Mouse (Mus musculus) limb, embryonic 10.5 days (tissue): ENCODE results near the gene 9530053A07Rik. TPM values are rescaled to one million over a fixed set of nuclear protein-coding genes. Genes with fewer than 3 reads are reported as not detected.
"Not testable (repeated sequence)": the region's sequence is repeated elsewhere in the genome, so short reads cannot be mapped to it uniquely, and the experiment has no call there.

Source experiments
- DNase-seq: peaks from one replicate; pipeline ENCODE4 v3.0.0-alpha.2; 2017; ENCODE audit warnings: low spot score
- H3K27ac ChIP-seq: fragments of 300-500 bp; sonication (generic); 2 replicates; pipeline ENCODE4 v1.5.1; 2016; ENCODE audit warnings: mild to moderate bottlenecking
- H3K27me3 ChIP-seq: fragments of 300-500 bp; sonication (generic); 2 replicates; pipeline ENCODE4 v1.6.1; 2016; ENCODE audit warnings: low read depth, mild to moderate bottlenecking; ENCODE audit not compliant: poor library complexity, severe bottlenecking
- H3K36me3 ChIP-seq: fragments of 300-500 bp; sonication (generic); 2 replicates; pipeline ENCODE4 v1.6.1; 2016; ENCODE audit warnings: mild to moderate bottlenecking, moderate library complexity
- H3K4me1 ChIP-seq: fragments of 300-500 bp; sonication (generic); 2 replicates; pipeline ENCODE4 v1.6.1; 2016
- H3K4me3 ChIP-seq: fragments of 300-500 bp; sonication (generic); 2 replicates; pipeline ENCODE4 v1.5.1; 2016; ENCODE audit warnings: mild to moderate bottlenecking, moderate library complexity
- H3K9me3 ChIP-seq: fragments of 300-500 bp; sonication (generic); replicated peaks from 2 replicates; pipeline ENCODE4 v1.6.1; 2016; ENCODE audit warnings: mild to moderate bottlenecking
- WGBS: fragments of 180-500 bp; shearing (Covaris S2); methylation state at CpG from one replicate; pipeline ENCODE4 v1.1.7; 2016; 5-methylcytosine and 5-hydroxymethylcytosine counted together
- polyA plus RNA-seq: library from polyadenylated mRNA; unstranded; fragments of >200 nt; fragmentation: Nextera tagmentation; extraction: Ambion mirVana; gene quantifications from 2 replicates; pipeline ENCODE4 v1.2.1, GENCODE M21; 2016

Gene 9530053A07Rik
- polyA plus RNA-seq = 0.01 TPM in 1 of 2 replicates, not detected in the other

- Histone ChIP-seq H3K9me3 (no peaks in the 10 kb centered on the region), H3K27me3 (no peaks in the 10 kb centered on the region), H3K4me3 (no peak within 1 kb of the TSS), H3K36me3 (no peaks in the 10 kb centered on the region), H3K27ac (no peak within 1 kb of the TSS), H3K4me1 (no peaks in the 10 kb centered on the region)
- WGBS = 93% methylated on average over 5 of the region's 5 CpGs
- no peak for DNase-seq
Measured at GRCm38 (mm10) chr7:28129166-28129565, at the start of gene 9530053A07Rik. Gene 9530053A07Rik (plus strand): TSS chr7:28129466.

DNA sequence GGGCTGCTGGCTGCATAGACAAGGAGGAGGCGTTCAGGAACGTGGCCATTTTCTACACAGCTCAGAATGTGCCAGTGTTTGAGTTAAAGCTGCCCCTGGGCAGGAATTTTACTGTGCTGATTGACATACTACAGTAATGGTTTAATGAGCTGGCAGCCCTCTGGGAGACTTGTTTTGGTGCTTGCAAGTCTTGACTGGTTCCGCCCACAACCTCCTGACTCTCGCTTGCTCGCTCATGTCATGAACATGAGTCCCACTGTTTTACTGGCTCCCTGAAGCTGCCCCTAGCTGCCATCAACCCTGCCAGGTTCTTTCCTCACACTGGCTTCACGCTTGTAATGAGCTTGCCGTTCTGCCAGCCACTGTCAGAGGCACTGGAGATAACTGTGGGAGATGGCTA, 45.1 kb upstream of the 9530053A07Rik start:
- Histone ChIP-seq H3K4me3 (no peak overlapping the region), H3K27me3 (no peaks in the 10 kb centered on the region), H3K27ac (no peak overlapping the region), H3K36me3 (no peaks in the 10 kb centered on the region), H3K4me1 (no peaks in the 10 kb centered on the region), H3K9me3 (no peaks in the 10 kb centered on the region)
- DNase-seq = no peak
- 76% methylated on average over 7 of the region's 7 CpGs for WGBS

DNA sequence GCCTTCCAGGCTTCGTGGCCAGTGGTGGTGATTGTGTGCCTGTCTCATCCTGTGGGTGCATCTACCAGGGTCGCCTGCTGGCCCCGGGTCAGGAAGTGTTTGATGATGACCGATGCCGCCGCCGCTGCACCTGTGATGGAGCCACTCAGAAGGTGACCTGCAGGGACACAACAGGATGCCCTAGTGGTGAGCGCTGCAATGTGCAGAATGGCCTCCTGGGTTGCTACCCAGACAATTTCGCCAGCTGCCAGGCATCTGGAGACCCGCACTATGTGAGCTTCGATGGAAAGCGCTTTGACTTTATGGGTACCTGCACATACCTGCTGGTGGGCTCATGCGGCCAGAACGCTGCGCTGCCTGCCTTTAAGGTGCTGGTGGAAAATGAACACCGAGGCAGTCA, 43.0 kb upstream of the 9530053A07Rik start:
- Histone ChIP-seq H3K9me3 (no peaks in the 10 kb centered on the region), H3K4me1 (no peaks in the 10 kb centered on the region), H3K27me3 (no peaks in the 10 kb centered on the region), H3K4me3 (no peak overlapping the region), H3K27ac (no peak overlapping the region), H3K36me3 (no peaks in the 10 kb centered on the region)
- no peak for DNase-seq
- WGBS = 81% methylated on average over 16 of the region's 16 CpGs

DNA sequence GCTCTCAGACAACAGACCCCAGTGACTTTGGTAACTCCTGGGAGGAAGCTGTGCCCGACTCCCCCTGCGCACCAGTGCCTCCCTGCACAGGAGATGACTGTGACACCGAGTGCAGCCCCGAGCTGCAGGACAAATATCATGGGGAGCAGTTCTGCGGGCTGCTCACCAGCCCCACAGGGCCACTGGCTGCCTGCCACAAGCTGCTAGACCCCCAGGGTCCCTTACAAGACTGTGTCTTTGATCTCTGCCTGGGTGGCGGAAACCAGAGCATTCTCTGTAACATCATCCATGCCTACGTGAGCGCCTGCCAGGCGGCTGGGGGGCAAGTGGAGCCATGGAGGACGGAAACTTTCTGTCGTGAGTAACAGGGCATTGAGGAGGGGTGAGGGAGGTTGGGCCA, 35.7 kb upstream of the 9530053A07Rik start:
- Histone ChIP-seq H3K27ac (no peak overlapping the region), H3K27me3 (no peaks in the 10 kb centered on the region), H3K36me3 (no peaks in the 10 kb centered on the region), H3K9me3 (no peaks in the 10 kb centered on the region), H3K4me3 (no peak overlapping the region), H3K4me1 (peaks cover 4% of the 10 kb centered on the region)
- no peak for DNase-seq
- 43% methylated on average over 11 of the region's 11 CpGs for WGBS

- H3K36me3 ChIP-seq = no peaks in the 10 kb centered on the region
- H3K27ac ChIP-seq = no peak overlapping the region
- no peaks in the 10 kb centered on the region for H3K4me1 ChIP-seq
- DNase-seq = no peak
- peaks cover 3% of the 10 kb centered on the region; the same call in 1 of the 2 replicates for H3K9me3 ChIP-seq
- peaks cover 8% of the 10 kb centered on the region; the same call in 1 of the 2 replicates for H3K27me3 ChIP-seq
- no peak overlapping the region for H3K4me3 ChIP-seq
- WGBS = 94% methylated on average over 16 of the region's 16 CpGs
Measured at GRCm38 (mm10) chr7:28099101-28099500, 30.2 kb upstream of the 9530053A07Rik start.

DNA sequence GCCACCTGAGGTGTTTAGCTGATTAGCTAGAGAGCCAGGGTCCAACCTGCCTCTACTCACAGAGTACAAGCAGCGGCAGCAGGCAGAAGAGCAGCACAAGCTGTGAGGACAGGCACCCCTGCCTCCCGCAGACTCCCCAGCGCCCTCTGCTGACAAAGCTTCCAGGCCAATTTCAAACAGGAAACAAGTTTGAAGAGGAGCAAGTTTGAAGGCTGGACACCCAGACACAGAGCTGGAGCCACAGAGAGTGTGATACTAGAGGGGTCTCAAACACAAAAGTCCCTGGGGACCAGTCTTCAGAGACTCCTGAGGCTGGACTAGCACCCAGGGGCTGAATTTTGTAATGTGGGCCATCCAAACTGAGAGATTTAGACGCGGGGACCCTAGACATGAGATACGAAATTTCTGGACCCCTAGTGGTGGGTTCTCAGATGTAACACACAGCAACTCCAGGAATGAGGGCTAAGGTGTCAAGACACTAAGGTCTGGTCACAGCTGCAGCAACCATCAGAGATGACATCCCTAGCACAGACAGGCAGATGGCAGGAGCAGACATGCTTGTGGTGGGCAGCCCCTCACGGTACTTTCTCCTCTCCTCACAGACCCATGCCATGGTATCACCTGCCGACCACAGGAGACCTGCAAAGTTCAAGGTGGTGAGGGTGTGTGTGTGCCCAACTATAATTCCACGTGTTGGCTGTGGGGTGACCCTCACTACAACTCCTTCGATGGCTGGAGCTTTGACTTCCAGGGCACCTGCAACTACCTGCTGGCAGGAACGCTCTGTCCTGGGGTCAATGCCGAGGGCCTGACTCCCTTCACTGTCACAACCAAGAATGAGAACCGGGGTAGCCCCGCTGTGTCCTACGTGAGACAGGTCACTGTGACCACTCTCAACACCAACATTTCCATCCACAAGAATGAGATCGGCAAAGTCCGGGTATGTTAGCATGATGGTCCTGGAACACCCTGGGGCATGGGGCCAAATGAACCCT, 28.4 kb upstream of the 9530053A07Rik start:
- DNase-seq = peak; percentile 40
- Histone ChIP-seq H3K36me3 (no peaks in the 10 kb centered on the region), H3K9me3 (peaks cover 3% of the 10 kb centered on the region; the same call in 1 of the 2 replicates), H3K4me3 (no peak overlapping the region), H3K27ac (no peak overlapping the region), H3K4me1 (peaks cover 6% of the 10 kb centered on the region), H3K27me3 (peaks cover 20% of the 10 kb centered on the region)
- 67% methylated on average over 17 of the region's 17 CpGs for WGBS

DNA sequence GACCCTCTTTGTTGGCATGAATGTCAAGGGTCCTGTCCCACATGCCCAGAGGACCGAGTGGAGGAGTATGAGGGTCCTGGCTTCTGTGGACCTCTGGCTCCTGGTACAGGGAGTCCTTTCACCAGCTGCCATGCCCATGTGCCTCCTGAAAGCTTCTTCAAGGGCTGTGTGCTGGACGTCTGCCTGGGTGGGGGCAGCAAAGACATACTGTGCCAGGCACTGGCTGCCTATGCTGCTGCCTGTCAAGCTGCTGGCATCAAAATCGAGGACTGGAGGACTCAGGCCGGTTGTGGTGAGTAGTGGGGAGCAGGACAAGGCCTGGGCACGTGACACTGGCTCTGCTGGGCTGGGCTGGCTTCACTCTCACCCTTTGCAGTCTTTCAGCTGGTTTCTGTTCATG, 26.3 kb upstream of the 9530053A07Rik start:
- WGBS = 60% methylated on average over 5 of the region's 5 CpGs
- not testable (repeated sequence) for H3K4me3 ChIP-seq, H3K4me1 ChIP-seq, H3K27ac ChIP-seq, H3K9me3 ChIP-seq, DNase-seq, H3K36me3 ChIP-seq
- peaks cover 20% of the 10 kb centered on the region for H3K27me3 ChIP-seq

GRCm38 (mm10) chr7:28104670-28105069, 24.6 kb upstream of the 9530053A07Rik start:
- WGBS = 8% methylated on average over 23 of the region's 23 CpGs

GRCm38 (mm10) chr7:28106241-28106640, 23.0 kb upstream of the 9530053A07Rik start:
- Histone ChIP-seq H3K9me3 (no peaks in the 10 kb centered on the region), H3K27me3 (peaks cover 20% of the 10 kb centered on the region), H3K36me3 (no peaks in the 10 kb centered on the region), H3K4me3 (no peak overlapping the region), H3K4me1 (peaks cover 6% of the 10 kb centered on the region), H3K27ac (no peak overlapping the region)
- WGBS = 92% methylated on average over 11 of the region's 11 CpGs
- no peak for DNase-seq

More at GRCm38 (mm10) chr7:28104670-28105069, 24.6 kb upstream of the 9530053A07Rik start:
- H3K4me3 ChIP-seq = peak overlapping the region; percentile 31
- DNase-seq = peak; percentile 55
- no peaks in the 10 kb centered on the region for H3K36me3 ChIP-seq
- peaks cover 6% of the 10 kb centered on the region for H3K4me1 ChIP-seq
- no peak overlapping the region for H3K27ac ChIP-seq
- H3K9me3 ChIP-seq = no peaks in the 10 kb centered on the region
- peaks cover 20% of the 10 kb centered on the region for H3K27me3 ChIP-seq

DNA sequence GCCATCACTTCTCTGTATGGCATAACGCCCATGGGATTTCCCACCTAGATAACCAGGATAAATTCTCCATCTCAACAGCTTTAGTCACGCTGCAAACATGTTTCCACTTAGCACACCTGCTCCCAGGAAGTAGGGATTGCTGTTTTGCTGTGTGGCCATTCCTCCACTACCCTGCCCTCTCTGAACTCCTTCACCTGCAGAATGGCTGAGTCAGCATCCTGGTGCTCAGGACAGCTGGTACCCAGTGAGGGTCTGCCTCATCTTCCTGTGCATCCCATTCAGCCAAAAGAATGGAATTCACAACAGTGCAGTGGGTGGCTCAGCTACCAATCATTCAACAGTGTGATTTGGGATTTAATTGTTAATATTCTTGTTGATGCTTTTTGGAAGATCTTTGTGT, 14.6 kb upstream of the 9530053A07Rik start:
- Histone ChIP-seq H3K4me1 (no peaks in the 10 kb centered on the region), H3K27me3 (no peaks in the 10 kb centered on the region), H3K9me3 (no peaks in the 10 kb centered on the region), H3K4me3 (no peak overlapping the region), H3K27ac (no peak overlapping the region), H3K36me3 (no peaks in the 10 kb centered on the region)
- no peak for DNase-seq
- 87% methylated on average over 2 of the region's 2 CpGs for WGBS

GRCm38 (mm10) chr7:28137613-28138012, 8.3 kb downstream of the 9530053A07Rik start:
- no peaks in the 10 kb centered on the region for H3K4me1 ChIP-seq
- 61% methylated on average over 5 of the region's 5 CpGs for WGBS
- no peaks in the 10 kb centered on the region for H3K27me3 ChIP-seq
- no peak overlapping the region for H3K27ac ChIP-seq
- H3K9me3 ChIP-seq = no peaks in the 10 kb centered on the region
- no peaks in the 10 kb centered on the region for H3K36me3 ChIP-seq
- H3K4me3 ChIP-seq = no peak overlapping the region
- DNase-seq = no peak

DNA sequence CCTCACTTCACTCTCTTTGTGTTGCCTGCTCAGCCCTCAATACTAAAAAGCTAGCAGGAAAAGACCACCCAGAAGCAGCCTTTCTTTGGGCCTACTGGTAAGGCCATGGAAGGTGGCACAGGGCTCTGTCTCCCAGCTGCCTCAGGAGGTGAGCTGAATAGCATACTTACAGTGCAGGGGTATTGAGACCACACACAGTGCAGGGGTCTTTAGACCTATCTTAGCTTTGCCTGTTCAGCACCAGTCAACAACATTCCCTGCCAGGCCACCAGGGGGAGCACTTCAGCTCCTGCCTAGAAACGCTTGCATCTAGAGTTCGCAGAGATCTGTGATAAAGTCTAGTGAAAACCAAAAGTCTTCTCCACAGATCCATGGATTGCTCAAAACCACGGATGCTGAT, 19.0 kb downstream of the 9530053A07Rik start:
- WGBS = 27% methylated on average over 3 of the region's 3 CpGs

DNA sequence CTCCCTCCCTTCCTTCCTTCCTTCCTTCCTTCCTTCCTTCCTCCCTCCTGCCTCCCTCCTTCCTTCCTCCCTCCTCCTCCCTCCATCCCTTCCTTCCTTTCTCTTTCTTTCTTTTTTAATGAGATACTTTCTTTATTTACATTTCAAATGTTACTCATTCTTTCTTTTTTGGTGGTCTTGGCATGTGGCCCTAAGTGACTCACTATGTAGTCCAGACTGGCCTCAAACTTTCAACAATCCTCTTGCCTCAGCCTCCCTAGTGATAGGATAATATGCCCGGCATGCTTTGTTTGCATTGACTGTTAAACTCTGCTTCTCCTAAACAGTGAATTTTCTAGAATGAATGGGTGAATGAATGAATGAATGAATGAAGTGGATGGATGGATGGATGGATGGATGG, 20.6 kb downstream of the 9530053A07Rik start:
- peaks cover 11% of the 10 kb centered on the region for H3K4me1 ChIP-seq
- no peak for DNase-seq
- H3K4me3 ChIP-seq = no peak overlapping the region
- H3K36me3 ChIP-seq = no peaks in the 10 kb centered on the region
- no peaks in the 10 kb centered on the region for H3K27me3 ChIP-seq
- no peaks in the 10 kb centered on the region for H3K9me3 ChIP-seq
- H3K27ac ChIP-seq = no peak overlapping the region
- 93% methylated on average over 1 of the region's 1 CpGs for WGBS

More for the DNA sequence above, 19.0 kb downstream of the 9530053A07Rik start:
- H3K27me3 ChIP-seq = no peaks in the 10 kb centered on the region
- no peaks in the 10 kb centered on the region for H3K36me3 ChIP-seq
- peaks cover 11% of the 10 kb centered on the region for H3K4me1 ChIP-seq
- DNase-seq = peak; percentile 83
- peak overlapping the region; percentile 8; the same call in 1 of the 2 replicates for H3K27ac ChIP-seq
- H3K4me3 ChIP-seq = no peak overlapping the region
- H3K9me3 ChIP-seq = 0 out of 2 replicates have a peak, but pooled peaks cover 5% of the 10 kb centered on the region
